Mouse (Mus musculus) liver, embryonic 13.5 days (tissue): ENCODE measurements around the gene Gabrg3. TPM values are rescaled to one million over a fixed set of nuclear protein-coding genes. Genes with fewer than 3 reads are reported as not detected.

Experiments used
- ATAC-seq: fragments of 200-750 bp; cut with Nextera tagmentation; 2 replicates; pipeline ENCODE4 v1.8.0; 2017; ENCODE audit warnings: low read depth, mild to moderate bottlenecking, moderate number of reproducible peaks, moderate library complexity
- DNase-seq: peaks from one replicate; pipeline ENCODE4 v3.0.0; 2022
- H3K27ac ChIP-seq: fragments of 300-500 bp; sonication (generic); 2 replicates; pipeline ENCODE4 v1.5.1; 2015; ENCODE audit warnings: moderate library complexity, mild to moderate bottlenecking, inconsistent platforms
- H3K27me3 ChIP-seq: fragments of 300-500 bp; sonication (generic); 2 replicates; pipeline ENCODE4 v1.6.1; 2015; ENCODE audit warnings: mild to moderate bottlenecking, inconsistent platforms
- H3K36me3 ChIP-seq: fragments of 300-500 bp; sonication (generic); 2 replicates; pipeline ENCODE4 v1.6.1; 2015; ENCODE audit warnings: mild to moderate bottlenecking, inconsistent platforms
- H3K4me1 ChIP-seq: fragments of 300-500 bp; sonication (generic); replicated peaks from 2 replicates; pipeline ENCODE4 v1.6.1; 2015; ENCODE audit warnings: inconsistent platforms
- H3K4me2 ChIP-seq: fragments of 300-500 bp; sonication (generic); 2 replicates; pipeline ENCODE4 v1.6.1; 2015; ENCODE audit warnings: inconsistent platforms, mild to moderate bottlenecking, moderate library complexity
- H3K4me3 ChIP-seq: fragments of 300-500 bp; sonication (generic); replicated peaks from 2 replicates; pipeline ENCODE4 v1.5.1; 2015; ENCODE audit warnings: mild to moderate bottlenecking, inconsistent platforms
- H3K9ac ChIP-seq: fragments of 300-500 bp; sonication (generic); 2 replicates; pipeline ENCODE4 v1.6.1; 2015; ENCODE audit warnings: mild to moderate bottlenecking, inconsistent platforms
- H3K9me3 ChIP-seq: fragments of 300-500 bp; sonication (generic); replicated peaks from 2 replicates; pipeline ENCODE4 v1.6.1; 2016; ENCODE audit warnings: inconsistent platforms
- WGBS: fragments of 180-500 bp; shearing (Covaris S2); methylation state at CpG from one replicate; pipeline ENCODE4 v1.1.7; 2015; ENCODE audit not compliant: insufficient replicate concordance; 5-methylcytosine and 5-hydroxymethylcytosine counted together
- polyA plus RNA-seq: library from polyadenylated mRNA; unstranded; fragments of >200 nt; fragmentation: Nextera tagmentation; extraction: Ambion mirVana; gene quantifications from 2 replicates; pipeline ENCODE4 v1.2.1, GENCODE M21; 2015

Gabrg3 gene
- polyA plus RNA-seq, 1 experiment from 2014 or later: 0.09 TPM

DNA sequence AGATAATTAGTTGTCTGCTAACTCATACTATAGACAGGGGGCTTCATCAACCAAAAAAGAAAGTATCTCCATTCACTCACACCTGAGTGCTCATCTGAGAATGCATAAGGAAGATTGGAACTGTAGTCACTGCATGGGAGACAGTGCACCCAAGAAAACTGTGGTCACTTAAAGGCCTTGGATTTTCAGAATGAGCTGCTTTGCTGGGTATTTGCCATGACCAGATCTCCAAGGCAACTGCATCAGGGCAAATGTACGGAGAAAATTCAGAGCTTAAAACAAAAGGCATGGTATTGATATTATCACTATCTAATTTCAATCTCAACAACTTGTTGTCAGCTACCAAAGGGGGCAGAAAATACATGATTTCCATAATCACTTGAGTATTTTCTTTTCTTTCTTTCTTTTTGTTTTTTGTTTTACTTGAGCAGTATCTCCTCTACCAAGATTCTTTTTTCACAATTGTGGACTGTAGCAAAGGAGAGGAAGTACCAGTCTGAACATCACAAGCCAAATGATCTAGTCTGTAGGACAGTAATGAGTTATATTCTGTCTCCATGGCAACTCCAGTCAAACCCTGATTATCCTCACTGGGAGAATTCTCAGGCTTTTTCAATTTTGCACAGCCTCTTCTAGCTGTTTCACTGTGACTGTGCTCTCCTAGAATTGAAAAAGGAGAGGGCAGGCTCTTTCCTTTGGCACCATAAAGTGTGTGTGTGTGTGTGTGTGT lies 335.9 kb downstream of the Gabrg3 start:
- Histone ChIP-seq H3K9ac (no peak overlapping the region), H3K36me3 (no peaks in the 10 kb centered on the region), H3K27me3 (no peaks in the 10 kb centered on the region), H3K9me3 (no peaks in the 10 kb centered on the region), H3K4me3 (no peak overlapping the region), H3K4me2 (no peak overlapping the region), H3K4me1 (no peaks in the 10 kb centered on the region), H3K27ac (no peak overlapping the region)
- 52% methylated on average over 1 of the region's 1 CpGs for WGBS
- ATAC-seq: no peak
- DNase-seq: no peak

DNA sequence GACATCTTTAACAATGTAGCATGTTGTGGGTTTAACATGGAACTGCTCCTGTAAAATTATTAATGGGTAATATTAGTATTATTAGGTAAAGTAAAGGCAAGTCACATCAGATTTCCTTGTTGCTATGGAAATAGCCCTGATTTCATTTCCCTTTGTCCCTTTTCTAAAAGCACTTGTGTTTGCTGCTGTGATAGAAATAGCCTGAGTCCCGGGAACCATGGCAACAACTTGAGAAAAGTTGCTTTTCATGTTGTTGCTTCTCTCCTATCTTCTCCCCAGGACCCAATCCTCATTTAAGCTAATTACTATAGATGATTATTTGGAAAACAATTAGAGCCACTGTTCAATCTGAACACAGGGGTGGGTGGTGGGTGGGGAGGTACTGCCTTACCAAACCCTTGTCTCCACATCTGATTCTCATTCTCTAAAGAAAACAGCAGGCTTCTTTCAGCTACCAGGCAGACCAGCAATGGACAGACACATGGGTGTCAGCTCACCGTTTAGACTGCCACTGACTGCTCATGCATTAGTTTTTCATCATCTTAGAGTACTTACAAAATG lies 349.0 kb downstream of the Gabrg3 start:
- Histone ChIP-seq H3K9me3 (no peaks in the 10 kb centered on the region), H3K9ac (no peak overlapping the region), H3K27me3 (no peaks in the 10 kb centered on the region), H3K4me2 (no peak overlapping the region), H3K36me3 (no peaks in the 10 kb centered on the region), H3K4me1 (no peaks in the 10 kb centered on the region), H3K27ac (no peak overlapping the region), H3K4me3 (no peak overlapping the region)
- WGBS: 38% methylated on average over 2 of the region's 2 CpGs
- ATAC-seq (no peak), DNase-seq (no peak)

DNA sequence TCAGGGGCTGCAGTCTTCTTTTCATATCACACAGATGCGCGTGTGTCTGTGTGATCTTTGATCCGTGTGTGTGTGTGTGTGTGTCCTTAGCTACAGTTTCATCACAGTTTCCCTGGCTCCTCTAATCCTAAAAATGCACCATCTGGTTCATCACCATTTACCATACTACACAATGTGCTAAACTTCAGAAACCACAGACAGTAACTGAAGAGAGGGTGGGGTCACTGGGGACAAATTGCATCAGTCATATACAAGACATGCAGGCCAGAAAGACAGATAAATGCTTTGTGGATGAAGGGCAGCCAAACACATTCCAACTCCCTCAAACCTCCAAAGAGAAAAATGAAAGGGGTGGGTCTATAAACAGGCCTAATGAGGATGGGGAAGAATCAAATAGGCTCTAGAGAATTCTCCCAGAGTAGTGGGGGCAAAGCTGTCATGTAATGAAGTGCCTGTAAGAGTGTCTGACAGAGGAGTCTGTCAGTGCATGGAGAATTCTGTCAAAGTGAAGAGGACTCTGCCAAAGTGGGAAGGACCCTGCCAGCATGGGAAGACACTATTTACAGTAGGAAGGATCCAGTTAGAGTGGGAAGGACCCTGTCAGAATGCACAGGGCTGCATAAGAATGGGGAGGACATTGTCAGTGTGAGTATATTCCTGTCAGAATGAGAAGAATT lies 386.3 kb downstream of the Gabrg3 start:
- ATAC-seq (no peak), DNase-seq (no peak)
- H3K4me2 ChIP-seq: no peak overlapping the region
- no peaks in the 10 kb centered on the region for H3K9me3 ChIP-seq
- 78% methylated on average over 3 of the region's 3 CpGs for WGBS
- no peaks in the 10 kb centered on the region for H3K27me3 ChIP-seq
- no peak overlapping the region for H3K4me3 ChIP-seq
- H3K4me1 ChIP-seq: no peaks in the 10 kb centered on the region
- H3K36me3 ChIP-seq: no peaks in the 10 kb centered on the region
- no peak overlapping the region for H3K9ac ChIP-seq
- no peak overlapping the region for H3K27ac ChIP-seq

DNA sequence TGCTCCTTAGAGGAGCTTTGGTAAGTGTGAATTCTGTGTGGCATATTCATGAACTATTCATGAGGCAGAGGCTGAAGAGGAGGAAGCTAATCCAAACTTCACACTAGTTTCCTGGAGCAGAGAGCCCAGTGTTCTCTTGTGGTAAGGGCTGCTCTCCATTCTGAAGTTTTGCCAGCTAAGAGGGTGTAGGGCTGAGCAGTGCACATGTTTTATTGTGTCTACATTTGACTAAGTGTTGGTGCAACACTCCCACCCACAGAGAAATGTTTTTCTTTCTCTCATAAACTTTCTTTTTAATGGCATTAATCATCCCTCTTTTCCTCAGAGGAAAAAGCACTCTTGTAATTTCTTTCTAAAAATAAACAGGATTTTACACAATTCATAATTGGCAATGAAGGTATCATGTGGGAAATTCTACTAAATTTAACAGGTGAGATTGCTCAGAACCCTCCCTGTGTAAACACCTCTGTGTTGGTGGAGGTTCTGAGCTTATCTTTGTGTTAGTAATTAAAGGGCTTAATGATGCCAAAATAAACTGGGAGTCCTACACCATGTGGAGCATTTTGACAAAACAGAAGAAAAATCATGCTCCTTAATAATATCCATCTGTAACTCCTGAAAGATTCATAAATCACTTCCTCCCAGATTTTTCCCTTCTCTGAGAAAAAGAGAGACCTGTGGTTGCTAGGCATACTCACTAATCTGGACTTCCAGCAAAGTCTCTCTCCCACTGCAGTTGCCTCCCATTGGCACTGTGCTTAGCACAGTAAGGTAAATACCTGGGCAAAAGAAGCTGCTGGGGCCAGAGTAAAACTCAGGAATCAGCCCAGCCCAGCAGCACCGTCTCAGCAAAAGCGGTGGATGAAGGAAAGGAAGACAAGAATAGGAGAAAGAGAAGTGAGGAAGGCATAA lies 389.0 kb downstream of the Gabrg3 start:
- Histone ChIP-seq H3K27me3 (no peaks in the 10 kb centered on the region), H3K4me3 (no peak overlapping the region), H3K4me1 (no peaks in the 10 kb centered on the region), H3K9ac (no peak overlapping the region), H3K4me2 (no peak overlapping the region), H3K9me3 (no peaks in the 10 kb centered on the region), H3K27ac (no peak overlapping the region), H3K36me3 (no peaks in the 10 kb centered on the region)
- ATAC-seq: no peak
- 87% methylated on average over 2 of the region's 2 CpGs for WGBS
- no peak for DNase-seq

DNA sequence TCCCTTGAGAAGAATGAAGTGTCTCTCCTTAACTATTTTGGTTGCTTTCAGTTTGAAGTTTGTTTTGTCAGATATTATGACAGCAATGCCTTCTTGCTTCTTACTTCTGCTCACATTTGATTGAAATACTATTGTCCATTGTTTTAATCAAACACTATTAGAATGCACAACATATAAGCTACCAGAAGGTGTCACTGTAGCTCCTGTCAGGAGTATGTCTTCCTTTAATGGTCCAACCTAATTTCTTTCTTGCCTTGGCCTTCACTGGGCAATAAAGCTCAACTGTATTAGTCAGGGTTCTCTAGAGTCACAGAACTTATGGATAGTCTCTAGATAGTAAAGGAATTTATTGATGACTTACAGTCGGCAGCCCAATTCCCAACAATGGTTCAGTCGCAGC lies 440.6 kb downstream of the Gabrg3 start:
- DNase-seq (no peak), ATAC-seq (no peak)
- Histone ChIP-seq H3K27me3 (no peaks in the 10 kb centered on the region), H3K4me2 (no peak overlapping the region), H3K36me3 (no peaks in the 10 kb centered on the region), H3K9me3 (no peaks in the 10 kb centered on the region), H3K4me1 (no peaks in the 10 kb centered on the region), H3K27ac (no peak overlapping the region), H3K9ac (no peak overlapping the region), H3K4me3 (no peak overlapping the region)
- 75% methylated on average over 2 of the region's 2 CpGs for WGBS

DNA sequence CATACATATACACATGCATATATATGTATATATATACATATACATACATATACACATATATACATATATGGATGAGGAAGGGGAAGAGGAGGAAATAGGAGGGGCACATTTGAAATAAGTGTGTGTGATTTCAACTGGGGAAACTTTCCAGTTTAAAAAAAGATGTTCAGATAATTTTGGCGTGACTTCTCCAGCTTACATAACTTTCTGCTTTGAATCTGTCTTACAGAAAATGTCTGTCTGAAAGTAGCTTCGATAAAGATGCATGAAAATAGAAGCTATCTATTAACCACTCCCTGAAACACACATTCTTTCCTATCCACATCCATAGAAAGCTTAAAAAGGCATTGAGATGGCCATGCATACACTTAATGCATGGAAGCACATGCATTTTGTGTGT lies 445.4 kb downstream of the Gabrg3 start:
- ATAC-seq (no peak), DNase-seq (no peak)
- Histone ChIP-seq H3K27ac (no peak overlapping the region), H3K36me3 (no peaks in the 10 kb centered on the region), H3K27me3 (no peaks in the 10 kb centered on the region), H3K4me1 (no peaks in the 10 kb centered on the region), H3K9ac (no peak overlapping the region), H3K4me2 (no peak overlapping the region), H3K9me3 (no peaks in the 10 kb centered on the region), H3K4me3 (no peak overlapping the region)
- 43% methylated on average over 2 of the region's 2 CpGs for WGBS

DNA sequence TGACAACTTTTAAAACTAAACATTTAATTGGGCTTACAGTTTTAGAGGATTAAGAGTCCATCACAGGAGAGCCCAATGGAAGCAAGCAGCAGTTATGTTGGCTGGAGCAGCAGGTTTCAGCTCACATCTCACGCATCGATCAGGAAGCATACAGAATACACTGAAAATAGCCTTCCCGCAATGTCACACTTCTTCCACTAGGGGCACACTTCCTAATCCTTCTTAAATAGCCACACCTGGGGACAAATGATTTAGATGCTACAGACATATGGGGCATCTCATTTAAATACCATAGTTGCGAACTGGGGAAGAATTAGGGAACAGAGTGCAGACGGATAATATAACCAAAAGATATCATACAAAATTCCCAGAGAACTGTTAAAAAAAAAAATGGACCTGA lies 449.0 kb downstream of the Gabrg3 start:
- no peaks in the 10 kb centered on the region for H3K27me3 ChIP-seq
- 53% methylated on average over 5 of the region's 5 CpGs for WGBS
- H3K4me2 ChIP-seq: no peak overlapping the region
- no peak overlapping the region for H3K9ac ChIP-seq
- no peak overlapping the region for H3K4me3 ChIP-seq
- ATAC-seq: no peak
- H3K27ac ChIP-seq: no peak overlapping the region
- no peaks in the 10 kb centered on the region for H3K36me3 ChIP-seq
- H3K9me3 ChIP-seq: no peaks in the 10 kb centered on the region
- no peak for DNase-seq
- H3K4me1 ChIP-seq: no peaks in the 10 kb centered on the region

DNA sequence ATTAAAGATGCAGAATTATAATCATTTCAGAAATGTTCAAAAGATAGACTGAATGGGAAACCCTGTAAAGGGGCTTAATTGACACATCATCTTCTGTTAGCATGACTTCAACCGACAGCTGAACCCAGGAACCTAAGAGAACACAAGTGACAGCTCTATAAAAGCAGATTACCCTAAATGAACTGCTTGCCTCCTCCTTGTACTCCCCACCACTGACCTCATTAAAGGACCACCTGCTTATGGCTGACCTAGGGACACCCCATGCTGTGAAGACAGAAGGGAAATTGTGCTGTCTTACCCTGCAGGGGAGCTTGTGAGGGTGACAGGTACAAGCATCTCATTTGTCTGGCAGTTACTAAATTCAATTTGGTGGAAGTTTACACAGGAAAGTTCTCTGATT lies 467.5 kb downstream of the Gabrg3 start:
- Histone ChIP-seq H3K36me3 (no peaks in the 10 kb centered on the region), H3K27me3 (no peaks in the 10 kb centered on the region), H3K4me3 (no peak overlapping the region), H3K4me1 (no peaks in the 10 kb centered on the region), H3K9ac (no peak overlapping the region), H3K4me2 (no peak overlapping the region), H3K9me3 (no peaks in the 10 kb centered on the region), H3K27ac (no peak overlapping the region)
- DNase-seq (no peak), ATAC-seq (no peak)
- 76% methylated on average over 1 of the region's 1 CpGs for WGBS

DNA sequence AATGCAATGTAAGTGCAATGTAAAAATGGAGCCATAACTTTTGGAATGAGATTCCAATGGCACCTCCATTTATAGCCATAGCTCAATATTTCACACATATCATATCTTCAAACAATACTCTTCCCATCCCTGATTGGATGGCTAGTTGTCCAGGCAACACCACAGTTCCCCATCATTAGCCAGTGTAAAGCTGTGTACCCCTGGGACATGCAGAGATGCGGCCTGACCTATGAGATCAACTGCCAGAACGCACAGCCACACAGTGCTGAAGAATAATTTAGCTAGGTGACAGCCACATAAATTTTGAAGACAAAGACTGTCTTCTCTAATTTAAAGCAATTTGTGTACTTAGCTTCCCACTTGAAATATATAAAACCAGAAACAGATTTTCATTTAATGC lies 472.1 kb downstream of the Gabrg3 start:
- H3K27ac ChIP-seq: no peak overlapping the region
- H3K4me1 ChIP-seq: no peaks in the 10 kb centered on the region
- H3K4me3 ChIP-seq: no peak overlapping the region
- H3K4me2 ChIP-seq: no peak overlapping the region
- ATAC-seq (no peak), DNase-seq (no peak)
- no peaks in the 10 kb centered on the region for H3K9me3 ChIP-seq
- no peaks in the 10 kb centered on the region for H3K27me3 ChIP-seq
- no peak overlapping the region for H3K9ac ChIP-seq
- WGBS: 69% methylated on average over 2 of the region's 2 CpGs
- H3K36me3 ChIP-seq: no peaks in the 10 kb centered on the region

DNA sequence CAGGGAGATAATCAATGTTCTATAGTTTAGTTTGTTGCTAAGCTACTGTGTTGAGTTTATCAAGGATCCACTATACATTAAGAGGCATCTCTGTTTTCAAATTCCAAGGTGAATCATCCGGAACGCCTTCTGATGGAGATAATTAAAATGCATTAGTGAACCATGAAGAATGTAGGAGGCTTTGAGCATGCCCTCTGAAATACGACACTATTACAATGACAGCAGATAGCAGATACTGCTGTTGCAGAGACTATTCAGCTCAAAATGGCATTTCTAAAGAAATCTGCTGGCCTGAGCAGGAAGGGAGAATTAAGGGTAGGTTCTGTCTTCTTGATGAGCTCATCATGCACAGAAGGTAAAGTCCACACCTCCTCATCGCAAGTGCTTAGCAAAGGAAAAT lies 487.2 kb downstream of the Gabrg3 start:
- H3K4me1 ChIP-seq: no peaks in the 10 kb centered on the region
- H3K27me3 ChIP-seq: no peaks in the 10 kb centered on the region
- 53% methylated on average over 4 of the region's 4 CpGs for WGBS
- ATAC-seq: no peak
- no peak overlapping the region for H3K9ac ChIP-seq
- no peak overlapping the region for H3K4me3 ChIP-seq
- no peak for DNase-seq
- H3K9me3 ChIP-seq: no peaks in the 10 kb centered on the region
- no peak overlapping the region for H3K27ac ChIP-seq
- no peak overlapping the region for H3K4me2 ChIP-seq
- no peaks in the 10 kb centered on the region for H3K36me3 ChIP-seq

DNA sequence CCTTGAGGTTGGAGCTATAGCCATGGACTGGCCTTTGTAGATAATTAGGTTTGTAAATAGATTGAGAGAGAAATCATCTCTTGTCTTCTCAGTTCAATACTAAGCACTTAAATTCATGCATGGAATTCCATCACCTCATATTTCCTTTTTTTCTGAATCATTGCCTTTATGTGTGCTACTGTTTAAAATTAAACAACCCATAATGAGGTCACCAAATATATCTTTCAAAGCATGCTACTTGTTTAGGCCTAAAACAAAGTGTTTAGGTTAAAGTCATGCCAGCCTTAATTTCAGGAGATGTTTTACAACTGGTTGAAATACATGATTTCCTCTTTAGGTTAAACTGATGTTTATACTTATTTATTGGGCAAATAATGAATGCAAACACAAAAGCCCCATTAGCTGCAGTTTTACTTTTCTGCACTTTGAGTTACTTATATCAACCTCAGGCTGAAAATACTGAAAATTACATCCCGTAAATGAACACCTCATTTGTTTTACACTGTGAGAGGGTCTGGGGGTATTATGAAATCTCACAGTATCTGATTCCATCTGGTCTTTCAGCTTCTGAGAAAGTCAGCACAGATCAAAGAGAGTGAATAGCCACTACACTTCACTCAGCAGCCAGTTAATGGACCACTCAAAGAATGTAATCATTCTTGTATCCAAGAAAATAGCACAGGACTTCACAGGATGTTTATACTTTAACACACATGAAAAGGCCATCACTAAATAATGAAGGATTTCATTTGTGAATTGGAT lies 519.5 kb downstream of the Gabrg3 start:
- no peaks in the 10 kb centered on the region for H3K4me1 ChIP-seq
- no peak overlapping the region for H3K9ac ChIP-seq
- H3K27me3 ChIP-seq: no peaks in the 10 kb centered on the region
- no peak for ATAC-seq
- no peak for DNase-seq
- H3K9me3 ChIP-seq: no peaks in the 10 kb centered on the region
- H3K4me3 ChIP-seq: no peak overlapping the region
- no peak overlapping the region for H3K4me2 ChIP-seq
- no peaks in the 10 kb centered on the region for H3K36me3 ChIP-seq
- 64% methylated on average over 1 of the region's 1 CpGs for WGBS
- no peak overlapping the region for H3K27ac ChIP-seq
